Mouse (Mus musculus) liver, embryonic 14.5 days (tissue): ENCODE measurements around the gene Hyal1. TPM values are rescaled to one million over a fixed set of nuclear protein-coding genes. Genes with fewer than 3 reads are reported as not detected.

ENCODE experiments used
- ATAC-seq: fragments of 200-750 bp; cut with Nextera tagmentation; 2 replicates; pipeline ENCODE4 v1.8.0; 2017; ENCODE audit warnings: moderate number of reproducible peaks, mild to moderate bottlenecking, moderate library complexity; ENCODE audit not compliant: insufficient read depth
- DNase-seq, 3 experiments: peaks; one replicate each; pipeline ENCODE4 v3.0.0-alpha.2; 2012 to 2013; ENCODE audit warnings: low read depth in 3 of 3, low spot score in 3 of 3
- H3K27ac ChIP-seq: fragments of 300-500 bp; sonication (generic); 2 replicates; pipeline ENCODE4 v1.5.1; 2014; ENCODE audit warnings: moderate library complexity, mild to moderate bottlenecking, control low read depth, inconsistent platforms
- H3K27me3 ChIP-seq: fragments of 300-500 bp; sonication (generic); 2 replicates; pipeline ENCODE4 v1.6.1; 2014; ENCODE audit warnings: mild to moderate bottlenecking, low read length, moderate library complexity; ENCODE audit not compliant: control insufficient read depth, insufficient read depth
- H3K36me3 ChIP-seq: fragments of 300-500 bp; sonication (generic); replicated peaks from 2 replicates; pipeline ENCODE4 v1.6.1; 2014; ENCODE audit warnings: low read depth; ENCODE audit not compliant: control insufficient read depth, insufficient read depth
- H3K4me1 ChIP-seq, 2 experiments: fragments of 200-500 bp in 1 of 2; fragments of 300-500 bp in 1 of 2; sonication (generic) in 1 of 2; replicated peaks; 2 replicates each; pipeline ENCODE4 v1.6.1; 2012 to 2014; ENCODE audit warnings: antibody characterized with exemption in 1 of 2, inconsistent platforms in 1 of 2, low read length in 1 of 2; ENCODE audit not compliant: control insufficient read depth in 2 of 2, insufficient read depth in 2 of 2
- H3K4me2 ChIP-seq: fragments of 300-500 bp; sonication (generic); 2 replicates; pipeline ENCODE4 v1.6.1; 2014; ENCODE audit warnings: low read depth, mild to moderate bottlenecking, control low read depth, moderate library complexity
- H3K4me3 ChIP-seq, 2 experiments: fragments of 200-500 bp in 1 of 2; fragments of 300-500 bp in 1 of 2; sonication (generic) in 1 of 2; 2 replicates each; pipeline ENCODE4 v1.5.1; 2012 to 2014; ENCODE audit warnings: low read depth in 2 of 2, low read length in 2 of 2, mild to moderate bottlenecking in 2 of 2, control low read depth in 1 of 2, inconsistent platforms in 1 of 2, moderate library complexity in 1 of 2; ENCODE audit not compliant: insufficient read depth in 1 of 2
- H3K9ac ChIP-seq: fragments of 300-500 bp; sonication (generic); replicated peaks from 2 replicates; pipeline ENCODE4 v1.6.1; 2014; ENCODE audit warnings: mild to moderate bottlenecking, control low read depth, moderate library complexity
- H3K9me3 ChIP-seq: fragments of 300-500 bp; sonication (generic); 2 replicates; pipeline ENCODE4 v1.6.1; 2016; ENCODE audit warnings: low read length, mixed read lengths; ENCODE audit not compliant: control insufficient read depth
- CTCF ChIP-seq: IDR thresholded peaks from 2 replicates; pipeline ENCODE4 v1.5.1; 2016; ENCODE audit warnings: antibody characterized with exemption, low read depth, control low read depth
- EP300 ChIP-seq: IDR thresholded peaks from 2 replicates; pipeline ENCODE4 v1.6.1; 2016; ENCODE audit warnings: antibody characterized with exemption, low read depth
- WGBS: fragments of 180-500 bp; shearing (Covaris S2); extraction: QIAGEN DNeasy Blood & Tissue Kit; methylation state at CpG from one replicate; pipeline ENCODE4 v1.1.7; 2014; ENCODE audit not compliant: insufficient replicate concordance; 5-methylcytosine and 5-hydroxymethylcytosine counted together
- polyA plus RNA-seq, 2 experiments: library from polyadenylated mRNA; depleted of rRNA in 1 of 2; stranded (reverse) in 1 of 2; unstranded in 1 of 2; fragments of >200 nt; fragmentation: Nextera tagmentation in 1 of 2; extraction: Ambion mirVana in 1 of 2; gene quantifications; 2 replicates each; pipeline versions ENCODE4 v1.2.1 to v1.2.3; 2012 to 2014

Hyal1 gene
- polyA plus RNA-seq, 2 experiments, result 1.2 to 1.3 TPM

DNA sequence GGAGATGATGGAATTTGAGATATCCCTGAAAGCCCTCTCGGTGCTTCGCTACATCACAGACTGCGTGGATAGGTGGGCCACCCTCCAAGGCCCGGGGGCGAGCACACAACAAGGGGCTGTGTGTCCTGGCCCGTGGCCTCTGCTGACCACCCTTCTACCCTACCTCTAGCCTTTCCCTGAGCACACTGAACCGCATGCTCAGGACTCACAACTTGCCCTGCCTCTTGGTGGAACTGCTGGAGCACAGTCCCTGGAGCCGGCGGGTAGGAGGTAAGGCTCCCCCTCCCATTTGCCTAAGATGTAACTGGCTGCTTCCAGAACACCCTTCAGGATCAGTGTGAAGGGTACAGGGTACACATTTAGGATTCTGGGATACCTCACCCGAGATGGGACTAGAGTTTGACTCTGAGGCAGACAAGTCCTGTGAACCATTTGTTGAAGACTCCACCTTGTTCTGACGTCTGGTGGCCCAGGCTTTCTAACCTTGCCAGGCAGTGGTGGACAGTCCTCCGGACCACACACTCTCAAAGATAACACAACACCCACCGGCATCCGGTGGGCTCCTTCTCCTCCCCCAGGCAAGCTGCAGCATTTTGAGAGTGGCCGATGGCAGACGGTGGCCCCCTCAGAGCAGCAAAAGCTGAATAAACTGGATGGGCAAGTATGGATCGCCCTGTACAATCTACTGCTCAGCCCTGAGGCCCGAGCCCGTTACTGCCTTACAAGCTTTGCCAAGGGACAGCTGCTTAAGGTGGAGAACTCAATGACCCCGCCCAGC is 27.2 kb upstream of the Hyal1 start:
- WGBS, result 75% methylated on average over 20 of the region's 20 CpGs
- peaks cover 31 to 36% of the 10 kb centered on the region in 2 experiments for H3K4me1 ChIP-seq

DNA sequence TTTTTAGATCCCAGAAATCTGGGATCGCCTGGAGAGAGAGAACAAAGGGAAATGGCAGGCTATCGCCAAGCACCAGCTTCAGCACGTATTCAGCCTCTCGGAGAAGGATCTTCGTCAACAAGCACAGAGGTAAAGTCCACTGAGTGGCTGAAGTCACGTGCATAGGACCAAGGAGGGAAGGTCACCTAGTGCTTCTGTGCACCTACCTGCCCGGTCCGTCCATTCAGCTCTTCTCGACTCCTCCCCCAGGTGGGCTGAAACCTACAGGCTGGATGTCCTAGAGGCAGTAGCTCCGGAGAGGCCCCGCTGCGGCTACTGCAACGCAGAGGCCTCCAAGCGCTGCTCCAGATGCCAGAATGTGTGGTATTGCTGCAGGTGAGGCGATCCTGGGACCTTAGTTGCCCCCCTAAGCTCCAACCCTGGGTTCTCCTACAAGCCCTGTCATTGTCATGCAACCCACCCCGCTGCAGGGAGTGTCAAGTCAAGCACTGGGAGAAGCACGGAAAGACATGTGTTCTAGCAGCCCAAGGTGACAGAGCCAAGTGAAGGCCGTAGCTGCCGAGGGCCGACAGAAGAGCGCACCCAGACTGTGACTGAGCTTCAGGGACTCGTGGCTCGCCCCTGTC is 26.1 kb upstream of the Hyal1 start:
- Histone ChIP-seq H3K27ac (no peak overlapping the region), H3K4me3 (peak overlapping the region in 1 of 2 experiments; percentile 39; a peak in 2 of 4 replicates)
- WGBS, result 39% methylated on average over 23 of the region's 23 CpGs

More for the DNA sequence above, 27.2 kb upstream of the Hyal1 start:
- Histone ChIP-seq H3K4me2 (no peak overlapping the region), H3K36me3 (no peaks in the 10 kb centered on the region), H3K9me3 (no peaks in the 10 kb centered on the region), H3K9ac (no peak overlapping the region), H3K27me3 (peaks cover 3% of the 10 kb centered on the region; the same call in 1 of the 2 replicates), H3K4me3 (no peak overlapping the region), H3K27ac (no peak overlapping the region)
- DNase-seq (no peak), ATAC-seq (no peak)
- TF ChIP-seq EP300, result no peak
- TF ChIP-seq CTCF, result no peak

GRCm38 (mm10) chr9:107551117-107551889 is 25.4 kb upstream of the Hyal1 start, which contains the start of gene Rassf1:
Rassf1 (plus strand) TSS chr9:107551555.
- peak within 1 kb of the TSS; percentile 58 for H3K9ac ChIP-seq
- H3K9me3 ChIP-seq, result no peaks in the 10 kb centered on the region
- peak; percentile 27 for ATAC-seq
- H3K36me3 ChIP-seq, result no peaks in the 10 kb centered on the region
- no peak within 1 kb of the TSS for H3K27ac ChIP-seq
- peak within 1 kb of the TSS; percentile 67 for H3K4me2 ChIP-seq
- H3K4me3 ChIP-seq, result peak within 1 kb of the TSS; percentile 39 to 41
- peaks cover 34 to 45% of the 10 kb centered on the region in 2 experiments for H3K4me1 ChIP-seq
- no peak for DNase-seq
- TF ChIP-seq CTCF (peak; percentile 5; the same call in 1 of the 2 replicates), EP300 (no peak)
- WGBS, result 1% methylated on average over 63 of the region's 63 CpGs
- peaks cover 3% of the 10 kb centered on the region; the same call in 1 of the 2 replicates for H3K27me3 ChIP-seq

More for the DNA sequence above, 26.1 kb upstream of the Hyal1 start:
- peak overlapping the region; percentile 67 for H3K4me2 ChIP-seq
- no peak for ATAC-seq
- TF ChIP-seq EP300 (no peak), CTCF (no peak)
- peaks cover 31 to 38% of the 10 kb centered on the region in 2 experiments for H3K4me1 ChIP-seq
- no peak for DNase-seq
- H3K9me3 ChIP-seq, result no peaks in the 10 kb centered on the region
- H3K27me3 ChIP-seq, result peaks cover 3% of the 10 kb centered on the region; the same call in 1 of the 2 replicates
- no peak overlapping the region for H3K9ac ChIP-seq
- H3K36me3 ChIP-seq, result no peaks in the 10 kb centered on the region

DNA sequence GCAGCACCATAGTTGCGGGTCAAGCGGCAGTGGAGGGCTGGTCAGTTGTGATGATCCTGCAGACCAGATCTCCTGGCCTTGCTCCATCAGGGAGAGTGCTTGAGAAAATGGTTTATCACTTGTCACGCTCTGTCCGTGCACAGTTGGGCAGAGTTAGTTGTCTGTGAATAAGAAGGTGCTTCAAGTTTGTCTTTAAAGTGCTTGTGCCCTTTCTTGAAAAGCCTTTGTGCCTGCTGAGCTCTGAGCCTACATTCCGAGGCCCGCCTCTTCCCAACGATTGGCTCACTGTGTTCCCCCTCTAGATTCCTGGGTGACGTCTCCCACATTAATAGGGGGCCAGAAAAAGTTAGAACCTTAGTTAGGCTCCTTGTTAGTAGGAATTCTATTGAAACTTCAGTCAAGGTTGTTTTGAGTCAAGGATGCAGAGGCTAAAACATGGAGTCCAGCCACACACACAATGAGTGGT is 24.8 kb upstream of the Hyal1 start:
- no peak for DNase-seq
- H3K4me1 ChIP-seq, result peaks cover 36 to 46% of the 10 kb centered on the region in 2 experiments

More for the DNA sequence above, 24.8 kb upstream of the Hyal1 start:
- TF ChIP-seq CTCF, result no peak
- TF ChIP-seq EP300, result no peak
- Histone ChIP-seq H3K9me3 (no peaks in the 10 kb centered on the region), H3K4me3 (peak overlapping the region; percentile 39 to 41), H3K4me2 (peak overlapping the region; percentile 67), H3K9ac (peak overlapping the region; percentile 58), H3K27ac (no peak overlapping the region), H3K27me3 (peaks cover 3% of the 10 kb centered on the region; the same call in 1 of the 2 replicates), H3K36me3 (peaks cover 3% of the 10 kb centered on the region)
- WGBS, result 29% methylated on average over 8 of the region's 8 CpGs
- ATAC-seq, result no peak
